Mouse (Mus musculus) ES-Bruce4 (cell line): ENCODE results near the gene Cyld. TPM values are rescaled to one million over a fixed set of nuclear protein-coding genes. Genes with fewer than 3 reads are reported as not detected.

Experiments
- H3K27ac ChIP-seq: 2 replicates; pipeline ENCODE4 v1.5.1; 2012; ENCODE audit warnings: low read length, inconsistent platforms; ENCODE audit not compliant: insufficient read depth
- H3K27me3 ChIP-seq: 2 replicates; pipeline ENCODE4 v1.6.1; 2012; ENCODE audit warnings: mild to moderate bottlenecking, low read length, inconsistent platforms; ENCODE audit not compliant: control insufficient read depth, poor library complexity, insufficient read depth, severe bottlenecking
- H3K36me3 ChIP-seq: 2 replicates; pipeline ENCODE4 v1.6.1; 2012; ENCODE audit warnings: inconsistent platforms, mild to moderate bottlenecking, low read length, moderate library complexity; ENCODE audit not compliant: control insufficient read depth, poor library complexity, insufficient read depth, severe bottlenecking
- H3K4me1 ChIP-seq: one replicate; pipeline ENCODE4 v1.8.1; 2011; ENCODE audit warnings: low read length; ENCODE audit not compliant: control insufficient read depth, insufficient read depth
- H3K4me3 ChIP-seq: 2 replicates; pipeline ENCODE4 v1.5.1; 2011; ENCODE audit warnings: low read depth, mild to moderate bottlenecking, low read length
- H3K9ac ChIP-seq: 2 replicates; pipeline ENCODE4 v1.6.1; 2012; ENCODE audit warnings: low read depth, mild to moderate bottlenecking, inconsistent platforms; ENCODE audit not compliant: poor library complexity, severe bottlenecking
- H3K9me3 ChIP-seq: replicated peaks from 2 replicates; pipeline ENCODE4 v1.6.1; 2012; ENCODE audit warnings: mild to moderate bottlenecking, low read length, inconsistent platforms; ENCODE audit not compliant: control insufficient read depth, poor library complexity, insufficient read depth, severe bottlenecking
- CTCF ChIP-seq: IDR thresholded peaks from one replicate; pipeline ENCODE4 v1.8.1; 2011; ENCODE audit warnings: low read depth, low read length
- EP300 ChIP-seq: IDR thresholded peaks from 2 replicates; pipeline ENCODE4 v1.6.1; 2011; ENCODE audit warnings: low read depth, low read length; ENCODE audit not compliant: insufficient read depth
- POLR2A ChIP-seq: IDR thresholded peaks from one replicate; pipeline ENCODE4 v1.8.1; 2011; ENCODE audit warnings: low read length; ENCODE audit not compliant: insufficient read depth
- polyA plus RNA-seq: library from polyadenylated mRNA; stranded (reverse); fragments of >200 nt; gene quantifications from 2 replicates; pipeline ENCODE4 v1.2.4, GENCODE M21; 2011; ENCODE audit warnings: low read depth; ENCODE audit not compliant: missing spikeins, insufficient read depth, insufficient read length

The Cyld gene
- polyA plus RNA-seq, 1 experiment, result 18.6 TPM

- H3K9ac ChIP-seq, result no peak overlapping the region
- H3K4me1 ChIP-seq, result no peaks in the 10 kb centered on the region
- no peaks in the 10 kb centered on the region for H3K9me3 ChIP-seq
- H3K4me3 ChIP-seq, result no peak overlapping the region
- H3K36me3 ChIP-seq, result no peaks in the 10 kb centered on the region
- no peak overlapping the region for H3K27ac ChIP-seq
- H3K27me3 ChIP-seq, result no peaks in the 10 kb centered on the region
- no peak for TF ChIP-seq EP300
These were observed 25.3 kb upstream of the Cyld start for GRCm38 (mm10) chr8:88671575-88671974.

- no peaks in the 10 kb centered on the region for H3K4me1 ChIP-seq
- no peak for TF ChIP-seq EP300
- TF ChIP-seq CTCF, result no peak
- no peak for TF ChIP-seq POLR2A
- H3K27me3 ChIP-seq, result no peaks in the 10 kb centered on the region
- H3K36me3 ChIP-seq, result no peaks in the 10 kb centered on the region
- H3K4me3 ChIP-seq, result no peak overlapping the region
- no peaks in the 10 kb centered on the region for H3K9me3 ChIP-seq
- H3K27ac ChIP-seq, result no peak overlapping the region
- no peak overlapping the region for H3K9ac ChIP-seq
These were observed 23.0 kb upstream of the Cyld start for GRCm38 (mm10) chr8:88673859-88674258.

- H3K9ac ChIP-seq, result no peak overlapping the region
- H3K27ac ChIP-seq, result no peak overlapping the region
These were observed 21.3 kb upstream of the Cyld start for GRCm38 (mm10) chr8:88675372-88676165.

GRCm38 (mm10) chr8:88677071-88677470 is 19.8 kb upstream of the Cyld start:
- H3K4me3 ChIP-seq, result no peak overlapping the region
- no peak overlapping the region for H3K9ac ChIP-seq
- no peaks in the 10 kb centered on the region for H3K4me1 ChIP-seq
- no peaks in the 10 kb centered on the region for H3K36me3 ChIP-seq
- TF ChIP-seq CTCF, result no peak
- no peak for TF ChIP-seq POLR2A
- no peak for TF ChIP-seq EP300
- no peak overlapping the region for H3K27ac ChIP-seq
- H3K27me3 ChIP-seq, result no peaks in the 10 kb centered on the region
- H3K9me3 ChIP-seq, result no peaks in the 10 kb centered on the region

More at GRCm38 (mm10) chr8:88675372-88676165, 21.3 kb upstream of the Cyld start:
- Histone ChIP-seq H3K9me3 (no peaks in the 10 kb centered on the region), H3K4me1 (no peaks in the 10 kb centered on the region), H3K4me3 (no peak overlapping the region), H3K27me3 (no peaks in the 10 kb centered on the region), H3K36me3 (no peaks in the 10 kb centered on the region)
- TF ChIP-seq EP300, result no peak
- TF ChIP-seq CTCF, result no peak

- Histone ChIP-seq H3K9ac (no peak overlapping the region), H3K4me3 (no peak overlapping the region), H3K27me3 (no peaks in the 10 kb centered on the region), H3K9me3 (no peaks in the 10 kb centered on the region), H3K4me1 (no peaks in the 10 kb centered on the region), H3K36me3 (no peaks in the 10 kb centered on the region), H3K27ac (no peak overlapping the region)
- TF ChIP-seq EP300 (no peak), CTCF (no peak), POLR2A (no peak)
These were observed 16.3 kb upstream of the Cyld start for GRCm38 (mm10) chr8:88680566-88680965.

GRCm38 (mm10) chr8:88681046-88681445 is 15.8 kb upstream of the Cyld start:
- H3K27ac ChIP-seq, result no peak overlapping the region
- H3K27me3 ChIP-seq, result no peaks in the 10 kb centered on the region
- H3K4me1 ChIP-seq, result no peaks in the 10 kb centered on the region
- TF ChIP-seq CTCF (no peak), EP300 (no peak), POLR2A (no peak)
- no peaks in the 10 kb centered on the region for H3K36me3 ChIP-seq
- H3K9ac ChIP-seq, result no peak overlapping the region
- H3K4me3 ChIP-seq, result no peak overlapping the region
- H3K9me3 ChIP-seq, result no peaks in the 10 kb centered on the region
